Mouse (Mus musculus): ENCODE data around the gene Olfr1419. TPM values are rescaled to one million over a fixed set of nuclear protein-coding genes. Genes with fewer than 3 reads are reported as not detected.
"Not testable (repeated sequence)": the region's sequence is repeated elsewhere in the genome, so short reads cannot be mapped to it uniquely, and the experiment has no call there.

Gene Olfr1419
- not detected in 2 replicates for total RNA-seq (2015)
- not detected in 2 replicates for total RNA-seq (2017)

- no peak for ATAC-seq (replicated peaks; ENCODE audit: poor library complexity)
Observed at GRCm38 (mm10) chr19:11875006-11875405, at the start of gene Olfr1419. Gene Olfr1419, minus strand, starts transcription at chr19:11875106.

- not testable (repeated sequence) for ATAC-seq (replicated peaks; ENCODE audit: poor library complexity)
Observed at GRCm38 (mm10) chr19:11922515-11922914, 47.6 kb upstream of the Olfr1419 start.

- ATAC-seq (replicated peaks; ENCODE audit: poor library complexity): no peak
Observed at GRCm38 (mm10) chr19:11922068-11922467, 47.2 kb upstream of the Olfr1419 start.

GRCm38 (mm10) chr19:11915804-11916203 lies 40.9 kb upstream of the Olfr1419 start:
- ATAC-seq (replicated peaks; ENCODE audit: poor library complexity): no peak

- peak; percentile 45 for ATAC-seq (replicated peaks; ENCODE audit: poor library complexity)
Observed at GRCm38 (mm10) chr19:11912533-11913121, 37.7 kb upstream of the Olfr1419 start.

GRCm38 (mm10) chr19:11912037-11912532 lies 37.2 kb upstream of the Olfr1419 start, which contains the start of gene Patl1:
Gene Patl1, plus strand, starts transcription at chr19:11912399.
- peak; percentile 94 for ATAC-seq (replicated peaks; ENCODE audit: poor library complexity)

- ATAC-seq (replicated peaks; ENCODE audit: poor library complexity): peak; percentile 33; the same call in 1 of the 2 replicates
Observed at GRCm38 (mm10) chr19:11911603-11912002, 36.7 kb upstream of the Olfr1419 start.

- no peak for ATAC-seq (replicated peaks; ENCODE audit: poor library complexity)
Observed at GRCm38 (mm10) chr19:11911021-11911420, 36.1 kb upstream of the Olfr1419 start.

- no peak for ATAC-seq (replicated peaks; ENCODE audit: poor library complexity)
Observed at GRCm38 (mm10) chr19:11886265-11886664, 11.4 kb upstream of the Olfr1419 start, which contains the start of gene Olfr1420. Gene Olfr1420, plus strand, starts transcription at chr19:11886565.

- peak; percentile 52; the same call in 1 of the 2 replicates for ATAC-seq (replicated peaks; ENCODE audit: poor library complexity)
Observed at GRCm38 (mm10) chr19:11878404-11878803, 3.5 kb upstream of the Olfr1419 start.

GRCm38 (mm10) chr19:11867837-11868236 lies 7.1 kb downstream of the Olfr1419 start:
- no peak for ATAC-seq (replicated peaks; ENCODE audit: poor library complexity)

GRCm38 (mm10) chr19:11860966-11861365 lies 13.9 kb downstream of the Olfr1419 start, which contains the start of gene Olfr1418:
Gene Olfr1418, minus strand, starts transcription at chr19:11861066.
- no peak for ATAC-seq (replicated peaks; ENCODE audit: poor library complexity)

- no peak for ATAC-seq (replicated peaks; ENCODE audit: poor library complexity)
Observed at GRCm38 (mm10) chr19:11856506-11856905, 18.4 kb downstream of the Olfr1419 start.

GRCm38 (mm10) chr19:11854821-11855220 lies 20.1 kb downstream of the Olfr1419 start:
- ATAC-seq (replicated peaks; ENCODE audit: poor library complexity): no peak

- peak; percentile 68 for ATAC-seq (replicated peaks; ENCODE audit: poor library complexity)
Observed at GRCm38 (mm10) chr19:11852652-11853051, 22.3 kb downstream of the Olfr1419 start.

- peak; percentile 50 for ATAC-seq (replicated peaks; ENCODE audit: poor library complexity)
Observed at GRCm38 (mm10) chr19:11846333-11846732, 28.6 kb downstream of the Olfr1419 start.

GRCm38 (mm10) chr19:11839119-11839518 lies 35.8 kb downstream of the Olfr1419 start, which contains the start of gene Olfr1417:
Gene Olfr1417, minus strand, starts transcription at chr19:11839219.
- ATAC-seq (replicated peaks; ENCODE audit: poor library complexity): no peak

- ATAC-seq (replicated peaks; ENCODE audit: poor library complexity): no peak
Observed at GRCm38 (mm10) chr19:11823346-11824065, 51.4 kb downstream of the Olfr1419 start.

- peak; percentile 43; the same call in 1 of the 2 replicates for ATAC-seq (replicated peaks; ENCODE audit: poor library complexity)
Observed at GRCm38 (mm10) chr19:11820211-11820610, 54.7 kb downstream of the Olfr1419 start.

GRCm38 (mm10) chr19:11819800-11820199 lies 55.1 kb downstream of the Olfr1419 start:
- ATAC-seq (replicated peaks; ENCODE audit: poor library complexity): peak; percentile 85

GRCm38 (mm10) chr19:11819143-11819700 lies 55.7 kb downstream of the Olfr1419 start, which contains the start of gene Stx3:
Gene Stx3, minus strand, starts transcription at chr19:11819403.
- ATAC-seq (replicated peaks; ENCODE audit: poor library complexity): no peak
